Mouse (Mus musculus) layer of hippocampus, postnatal 36 days (tissue): Measurements from ENCODE around the gene Bnipl. TPM values are rescaled to one million over a fixed set of nuclear protein-coding genes. Genes with fewer than 3 reads are reported as not detected.

Source experiments
- DNase-seq, 2 experiments: peaks; one replicate each; pipeline ENCODE4 v3.0.0; 2022
- total RNA-seq, 2 experiments: library from RNA; stranded (reverse); gene quantifications; 2 replicates each; pipeline ENCODE4 v1.2.3; 2021

Bnipl gene
- total RNA-seq, 2 experiments from 2014 or later = 0.56 to 0.65 TPM

DNA sequence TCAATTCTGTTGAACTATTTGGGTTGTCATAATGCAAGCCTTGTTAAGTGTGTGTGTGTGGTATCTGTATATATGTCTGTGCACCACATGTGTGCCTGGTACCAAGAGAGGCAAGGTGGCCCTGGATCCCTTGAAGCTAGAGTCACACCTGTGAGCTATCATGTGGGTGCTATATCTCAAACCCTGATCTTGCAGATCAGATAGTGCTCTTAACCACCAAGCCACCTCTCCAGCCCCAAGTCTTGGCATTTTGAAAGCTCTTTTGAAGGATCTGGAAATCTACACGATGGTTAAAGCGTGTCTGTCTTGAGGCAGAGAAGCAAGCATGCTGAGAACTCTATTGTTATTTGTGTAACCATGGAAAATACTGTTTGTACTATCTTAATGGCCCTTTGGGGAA is 40.4 kb downstream of the Bnipl start:
- no peak for DNase-seq

DNA sequence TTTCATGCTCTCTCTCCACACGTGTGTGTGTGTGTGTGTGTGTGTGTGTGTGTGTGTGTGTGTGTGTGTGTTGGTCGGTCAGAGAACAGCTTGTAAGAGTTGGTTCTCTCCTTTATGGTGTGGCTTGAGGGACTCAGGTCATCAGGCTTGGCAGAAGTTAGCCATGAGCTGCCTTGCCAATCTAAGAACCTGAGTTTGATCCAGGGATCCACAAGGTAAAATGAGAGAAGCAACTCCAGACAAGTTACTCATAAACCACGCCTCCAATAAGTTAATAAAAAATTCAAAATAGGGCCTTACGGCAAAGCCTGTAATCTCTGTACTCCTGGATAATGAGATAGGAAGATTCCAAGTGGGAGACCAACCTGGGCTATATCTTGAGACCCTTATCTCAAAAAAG is 42.7 kb downstream of the Bnipl start:
- DNase-seq = no peak

DNA sequence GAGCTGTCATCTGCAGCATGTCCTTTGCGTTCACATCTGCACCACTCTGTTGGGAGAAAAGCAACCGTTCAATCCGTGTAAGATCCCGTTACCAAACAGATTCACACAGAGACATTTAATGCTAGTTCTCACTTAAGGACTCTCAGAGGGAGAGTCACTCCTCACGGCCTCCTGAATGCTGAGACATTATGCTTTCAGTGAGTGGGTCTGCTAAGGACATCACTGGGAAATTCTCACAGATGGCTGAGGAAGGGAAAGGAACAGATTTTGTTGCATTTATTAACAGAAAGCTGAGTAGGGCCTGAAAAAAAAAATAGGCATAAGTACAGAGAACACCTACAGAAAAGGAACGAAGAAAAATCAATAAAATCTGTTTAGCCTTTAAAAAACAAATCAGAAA is 47.1 kb downstream of the Bnipl start:
- DNase-seq = no peak

DNA sequence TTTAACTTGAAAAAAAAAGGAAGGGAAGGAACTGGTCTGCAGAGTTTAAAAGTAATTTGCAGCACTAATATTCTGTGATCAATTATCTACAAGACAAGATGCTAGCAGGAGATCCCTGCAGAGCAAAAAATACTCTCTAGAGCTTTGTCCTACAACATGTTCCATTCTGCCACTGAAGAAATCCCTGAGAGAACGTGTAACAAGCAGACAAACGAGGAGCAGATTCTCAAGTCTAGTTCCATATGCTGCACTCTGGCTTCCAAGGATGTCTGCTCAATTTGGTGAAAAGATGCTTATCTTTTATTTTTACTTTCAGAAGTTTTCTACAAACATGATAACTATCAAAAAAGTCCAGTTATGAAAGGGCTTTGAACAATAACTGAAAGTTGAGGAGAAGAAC is 50.4 kb downstream of the Bnipl start:
- DNase-seq = no peak

DNA sequence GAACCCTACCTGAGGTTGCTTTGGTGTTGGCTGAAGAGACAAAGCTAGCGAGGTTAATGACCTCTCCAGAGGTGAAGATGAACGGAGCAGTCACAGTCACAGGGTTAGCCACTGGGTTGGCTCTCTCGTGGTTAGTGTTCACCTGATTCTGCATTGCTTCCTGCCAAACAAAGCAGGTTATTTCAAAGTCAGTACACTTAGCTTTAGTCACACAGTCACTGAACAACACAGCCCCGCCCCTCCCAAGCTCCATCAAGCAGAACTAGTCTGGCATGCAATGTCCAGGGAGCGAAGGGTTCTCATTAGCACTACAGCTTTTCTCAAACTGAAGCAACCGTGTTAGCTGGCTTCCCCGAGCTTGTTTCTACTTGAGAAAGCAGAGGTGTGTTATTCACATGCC is 50.9 kb downstream of the Bnipl start:
- no peak for DNase-seq

DNA sequence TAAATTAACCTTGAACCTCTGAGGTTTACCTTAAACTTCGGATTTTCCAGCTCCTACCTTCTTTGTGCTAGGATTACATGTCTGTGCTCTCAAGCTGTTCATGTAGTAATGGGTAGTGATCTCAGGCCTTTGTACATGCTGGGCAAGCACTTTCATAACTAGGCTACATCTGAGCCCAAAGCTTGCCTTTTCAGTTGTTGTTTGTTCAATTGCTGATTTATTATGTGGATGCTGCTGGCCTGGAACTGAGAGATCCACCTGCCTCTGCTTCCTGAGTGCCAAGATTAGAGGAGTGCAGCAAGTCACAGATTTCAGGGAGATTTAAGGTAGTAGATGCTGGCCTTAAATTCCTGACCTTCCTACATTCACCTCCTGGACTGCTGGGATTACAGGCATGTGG is 51.9 kb downstream of the Bnipl start:
- DNase-seq = no peak

DNA sequence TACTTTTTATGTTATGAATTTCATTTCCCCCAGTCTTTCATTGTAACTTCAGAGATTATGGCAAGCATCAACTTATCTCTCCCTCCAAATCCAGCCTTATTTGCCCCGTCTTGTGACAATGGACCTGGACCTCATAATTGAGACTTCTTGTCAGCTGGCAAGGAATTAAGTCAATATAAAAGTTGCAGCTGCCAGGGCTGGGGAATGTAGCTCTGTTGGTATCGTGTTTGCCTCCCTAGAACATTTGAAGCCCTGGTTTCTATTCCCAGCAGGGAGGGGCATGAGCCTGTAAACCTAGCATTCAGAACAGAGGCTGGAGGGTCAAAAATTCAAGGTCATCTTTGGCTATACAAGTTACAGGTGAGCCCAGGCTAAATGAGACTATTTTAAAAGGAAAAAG is 55.2 kb downstream of the Bnipl start:
- no peak for DNase-seq

DNA sequence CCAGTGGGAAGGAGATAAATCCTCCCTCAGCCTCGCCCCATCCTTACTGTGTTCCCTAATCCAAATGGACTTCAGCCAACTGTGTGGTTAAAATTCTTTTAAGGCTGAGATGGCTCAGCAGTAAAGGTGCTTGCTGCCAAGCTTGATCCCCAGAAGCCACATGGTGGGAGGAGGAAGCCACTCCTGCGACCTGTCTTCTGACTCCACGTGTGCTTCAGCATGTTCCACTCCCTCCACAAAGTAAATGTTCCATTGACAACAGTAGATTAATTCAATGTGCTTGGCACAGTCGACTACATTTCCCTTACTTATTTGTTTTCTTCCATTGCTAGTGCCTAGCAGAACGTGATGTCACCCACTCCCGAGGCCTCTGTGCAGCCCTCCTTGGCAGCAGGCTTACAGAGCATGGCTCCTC is 56.3 kb downstream of the Bnipl start:
- no peak for DNase-seq

Other genes starting within 250 kb of the Bnipl start
- gene Zfp687, start 235.7 kb downstream of the Bnipl start, total RNA-seq = 10 to 100 TPM; 20.3 to 22.4 TPM
- 100 to 1,000 TPM; 148 to 177 TPM for gene Psmd4, start 208.6 kb downstream of the Bnipl start, total RNA-seq
- gene Pip5k1a, start 144.3 kb downstream of the Bnipl start, total RNA-seq = 10 to 100 TPM; 62.3 to 64.0 TPM
- 10 to 100 TPM; 43.9 to 46.0 TPM for gene Vps72, start 140.2 kb downstream of the Bnipl start, total RNA-seq
- gene Tmod4, start 126.7 kb downstream of the Bnipl start, total RNA-seq = 1 to 10 TPM in 1 of 2 experiments, under 1 TPM in 1; 0.96 to 1.1 TPM
- 10 to 100 TPM; 49.5 to 50.4 TPM for gene Scnm1, start 117.2 kb downstream of the Bnipl start, total RNA-seq
- gene Lysmd1, start 117.1 kb downstream of the Bnipl start, total RNA-seq = 10 to 100 TPM; 16.8 to 18.1 TPM
- 1 to 10 TPM; 1.2 to 1.6 TPM for gene Tnfaip8l2, start 108.8 kb downstream of the Bnipl start, total RNA-seq
- gene Sema6c, start 90.7 kb downstream of the Bnipl start, total RNA-seq = 10 to 100 TPM; 36.1 to 41.0 TPM
- gene Gabpb2, start 33.3 kb downstream of the Bnipl start, total RNA-seq = 10 to 100 TPM; 13.9 to 18.1 TPM
- 10 to 100 TPM; 72.0 to 73.0 TPM for gene Cdc42se1, start 22.5 kb downstream of the Bnipl start, total RNA-seq
- 100 to 1,000 TPM; 285 to 326 TPM for gene Mllt11, start 19.0 kb downstream of the Bnipl start, total RNA-seq
- under 1 TPM in 1 of 2 experiments, not detected in 1; 0.32 TPM for gene Gm128, start 9.6 kb downstream of the Bnipl start, total RNA-seq
- gene Mindy1, start 30.2 kb upstream of the Bnipl start, total RNA-seq = 10 to 100 TPM; 19.3 to 19.4 TPM
- 10 to 100 TPM; 19.8 to 22.2 TPM for gene Prune1, start 30.9 kb upstream of the Bnipl start, total RNA-seq
- gene Anxa9, start 56.0 kb upstream of the Bnipl start, total RNA-seq = 1 to 10 TPM in 1 of 2 experiments, under 1 TPM in 1; 0.94 to 1.4 TPM
- 10 to 100 TPM; 59.4 to 62.9 TPM for gene Cers2, start 63.6 kb upstream of the Bnipl start, total RNA-seq
- gene Setdb1, start 106.0 kb upstream of the Bnipl start, total RNA-seq = 10 to 100 TPM; 36.0 to 40.2 TPM
- not detected for gene 4930558C23Rik, start 151.6 kb upstream of the Bnipl start, total RNA-seq
- 10 to 100 TPM; 36.3 to 44.3 TPM for gene Arnt, start 183.2 kb upstream of the Bnipl start, total RNA-seq
- 1 to 10 TPM; 3.1 to 3.7 TPM for gene Ctsk, start 248.1 kb upstream of the Bnipl start, total RNA-seq